Mouse (Mus musculus) right cerebral cortex, postnatal 25 days (tissue): Measurements from ENCODE around the gene Rfc1.
"Not testable (repeated sequence)": the region's sequence is repeated elsewhere in the genome, so short reads cannot be mapped to it uniquely, and the experiment has no call there.

Experiments used
- DNase-seq: peaks from one replicate; pipeline ENCODE4 v3.0.0; 2022

Rfc1 gene

GRCm38 (mm10) chr5:65335298-65336074 lies at the start of gene Rfc1:
TSS of gene Rfc1 (minus strand) at chr5:65335670.
- DNase-seq, result peak; percentile 91

- no peak for DNase-seq
Measured at GRCm38 (mm10) chr5:65374746-65375145, 39.3 kb upstream of the Rfc1 start.

GRCm38 (mm10) chr5:65371551-65371950 lies 36.1 kb upstream of the Rfc1 start:
- no peak for DNase-seq

- no peak for DNase-seq
Measured at GRCm38 (mm10) chr5:65367837-65368236, 32.4 kb upstream of the Rfc1 start.

- DNase-seq, result no peak
Measured at GRCm38 (mm10) chr5:65357771-65358170, 22.3 kb upstream of the Rfc1 start.

GRCm38 (mm10) chr5:65356851-65357250 lies 21.4 kb upstream of the Rfc1 start:
- no peak for DNase-seq

GRCm38 (mm10) chr5:65354985-65355384 lies 19.5 kb upstream of the Rfc1 start:
- no peak for DNase-seq

- no peak for DNase-seq
Measured at GRCm38 (mm10) chr5:65354097-65354496, 18.6 kb upstream of the Rfc1 start.

- no peak for DNase-seq
Measured at GRCm38 (mm10) chr5:65350508-65350907, 15.0 kb upstream of the Rfc1 start.

GRCm38 (mm10) chr5:65348168-65348567 lies 12.7 kb upstream of the Rfc1 start, which contains the start of gene Klb:
TSS of gene Klb (plus strand) at chr5:65348314.
- DNase-seq, result no peak

- DNase-seq, result no peak
Measured at GRCm38 (mm10) chr5:65340167-65340566, 4.7 kb upstream of the Rfc1 start.

GRCm38 (mm10) chr5:65338394-65338793 lies 2.9 kb upstream of the Rfc1 start:
- DNase-seq, result no peak

GRCm38 (mm10) chr5:65336075-65336355 lies 545 bp upstream of the Rfc1 start:
- DNase-seq, result no peak

- DNase-seq, result no peak
Measured at GRCm38 (mm10) chr5:65334788-65335187, 682 bp downstream of the Rfc1 start.

- DNase-seq, result no peak
Measured at GRCm38 (mm10) chr5:65329971-65330370, 5.5 kb downstream of the Rfc1 start.

GRCm38 (mm10) chr5:65326212-65326611 lies 9.3 kb downstream of the Rfc1 start:
- no peak for DNase-seq

- no peak for DNase-seq
Measured at GRCm38 (mm10) chr5:65324758-65325355, 10.6 kb downstream of the Rfc1 start.

GRCm38 (mm10) chr5:65324271-65324670 lies 11.2 kb downstream of the Rfc1 start:
- no peak for DNase-seq

GRCm38 (mm10) chr5:65322165-65322564 lies 13.3 kb downstream of the Rfc1 start:
- no peak for DNase-seq

GRCm38 (mm10) chr5:65319176-65319575 lies 16.3 kb downstream of the Rfc1 start:
- DNase-seq, result no peak

- DNase-seq, result no peak
Measured at GRCm38 (mm10) chr5:65308866-65309265, 26.6 kb downstream of the Rfc1 start.

- DNase-seq, result no peak
Measured at GRCm38 (mm10) chr5:65308208-65308607, 27.3 kb downstream of the Rfc1 start.

GRCm38 (mm10) chr5:65305516-65305915 lies 30.0 kb downstream of the Rfc1 start:
- DNase-seq, result no peak

GRCm38 (mm10) chr5:65300121-65300520 lies 35.3 kb downstream of the Rfc1 start:
- DNase-seq, result no peak

- DNase-seq, result not testable (repeated sequence)
Measured at GRCm38 (mm10) chr5:65299623-65300022, 35.8 kb downstream of the Rfc1 start.
